Mouse (Mus musculus): ENCODE data around the gene Slc5a8. TPM values are rescaled to one million over a fixed set of nuclear protein-coding genes. Genes with fewer than 3 reads are reported as not detected.

Slc5a8 gene
- polyA plus RNA-seq, 1 experiment from 2014 or later: 0.07 TPM

DNA sequence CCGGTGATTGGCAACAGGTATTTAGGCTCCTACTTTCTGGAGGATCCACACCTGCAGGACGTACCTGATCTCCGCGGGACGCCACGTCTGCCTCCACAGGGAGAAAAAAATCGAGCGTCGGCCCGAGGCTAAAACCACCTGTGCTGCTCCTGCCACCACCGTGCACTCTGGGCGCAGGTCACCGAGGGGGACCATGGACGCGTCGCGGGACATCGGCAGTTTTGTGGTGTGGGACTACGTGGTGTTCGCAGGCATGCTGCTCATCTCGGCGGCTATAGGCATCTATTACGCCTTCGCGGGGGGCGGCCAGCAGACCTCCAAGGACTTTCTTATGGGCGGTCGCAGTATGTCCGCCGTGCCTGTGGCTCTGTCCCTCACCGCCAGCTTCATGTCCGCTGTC, 322 bp downstream of the Slc5a8 start:
- DNase-seq (ENCODE audit: low spot score) (no peak), ATAC-seq (ENCODE audit: low FRiP score, low TSS enrichment) (no peak)
- TF ChIP-seq EP300 (optimal IDR thresholded peaks at IDR 0.05): no peak
- TF ChIP-seq CTCF (IDR thresholded peaks at IDR 0.05; ENCODE audit: low read depth): no peak
- H3K9me3 ChIP-seq (ENCODE audit: control insufficient read depth, low read length): no peaks in the 10 kb centered on the region
- H3K4me2 ChIP-seq (replicated peaks; ENCODE audit: low read depth): peak overlapping the region; percentile 34
- H3K36me3 ChIP-seq (ENCODE audit: control insufficient read depth, insufficient read depth, low read length): no peaks in the 10 kb centered on the region
- no peak overlapping the region for H3K9ac ChIP-seq (ENCODE audit: low read length)
- peaks cover 3% of the 10 kb centered on the region; the same call in 1 of the 2 replicates for H3K27me3 ChIP-seq (ENCODE audit: control insufficient read depth, insufficient read depth, low read length)
- WGBS: 2% methylated on average over 32 of the region's 32 CpGs
- peak overlapping the region; percentile 17; the same call in 1 of the 2 replicates for H3K4me3 ChIP-seq (ENCODE audit: low read depth, low read length)
- no peaks in the 10 kb centered on the region for H3K4me1 ChIP-seq (replicated peaks; ENCODE audit: control insufficient read depth, insufficient read depth)
- H3K27ac ChIP-seq (replicated peaks): no peak overlapping the region

DNA sequence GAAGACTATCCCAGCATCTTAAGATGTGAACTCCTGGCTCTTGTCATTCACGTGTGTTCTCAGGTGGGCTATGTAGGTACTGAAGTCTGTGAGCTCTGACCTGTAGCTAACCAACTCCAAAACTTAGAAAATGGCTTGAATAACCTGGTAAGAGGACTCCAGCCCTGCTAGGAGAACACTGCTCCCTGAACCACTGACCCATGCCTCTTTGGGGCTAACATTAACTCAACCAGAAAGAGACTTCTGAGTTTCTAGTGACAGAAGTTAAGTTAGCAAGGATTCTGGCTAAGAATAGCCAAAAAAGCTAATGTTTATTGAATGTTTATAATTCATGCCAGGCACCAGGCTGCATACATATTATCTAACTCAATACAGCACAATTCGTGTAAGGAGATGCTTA, 2.6 kb downstream of the Slc5a8 start:
- 66% methylated on average over 2 of the region's 2 CpGs for WGBS

DNA sequence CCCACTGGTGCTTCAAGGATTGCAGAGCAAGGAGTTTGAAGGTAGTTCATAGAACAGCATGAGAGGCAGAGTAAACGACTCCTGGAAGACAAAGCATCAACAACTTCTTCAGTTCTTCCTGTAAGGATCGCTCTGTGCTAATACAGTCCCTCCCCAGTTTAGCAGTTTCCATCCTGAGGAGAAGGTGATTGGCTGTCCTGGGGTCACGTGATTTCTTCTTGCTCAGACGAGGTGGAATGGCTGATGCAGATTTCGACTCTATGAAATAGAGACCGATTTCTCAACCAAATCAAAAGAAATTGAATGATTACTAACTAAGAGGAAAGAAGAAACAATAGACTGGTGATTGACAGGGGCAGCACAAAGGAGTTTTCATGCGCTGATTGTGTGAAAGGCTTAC, 5.6 kb downstream of the Slc5a8 start:
- no peak overlapping the region for H3K4me2 ChIP-seq (replicated peaks; ENCODE audit: low read depth)

More for the DNA sequence above, 2.6 kb downstream of the Slc5a8 start:
- ATAC-seq (ENCODE audit: low FRiP score, low TSS enrichment) (no peak), DNase-seq (ENCODE audit: low spot score) (no peak)
- peaks cover 3% of the 10 kb centered on the region; the same call in 1 of the 2 replicates for H3K27me3 ChIP-seq (ENCODE audit: control insufficient read depth, insufficient read depth, low read length)
- H3K4me2 ChIP-seq (replicated peaks; ENCODE audit: low read depth): no peak overlapping the region
- TF ChIP-seq EP300 (optimal IDR thresholded peaks at IDR 0.05) (no peak), CTCF (IDR thresholded peaks at IDR 0.05; ENCODE audit: low read depth) (no peak)
- no peaks in the 10 kb centered on the region for H3K4me1 ChIP-seq (replicated peaks; ENCODE audit: control insufficient read depth, insufficient read depth)
- no peaks in the 10 kb centered on the region for H3K36me3 ChIP-seq (ENCODE audit: control insufficient read depth, insufficient read depth, low read length)
- no peaks in the 10 kb centered on the region for H3K9me3 ChIP-seq (ENCODE audit: control insufficient read depth, low read length)
- H3K9ac ChIP-seq (ENCODE audit: low read length): no peak overlapping the region
- no peak overlapping the region for H3K27ac ChIP-seq (replicated peaks)
- no peak overlapping the region for H3K4me3 ChIP-seq (ENCODE audit: low read depth, low read length)

DNA sequence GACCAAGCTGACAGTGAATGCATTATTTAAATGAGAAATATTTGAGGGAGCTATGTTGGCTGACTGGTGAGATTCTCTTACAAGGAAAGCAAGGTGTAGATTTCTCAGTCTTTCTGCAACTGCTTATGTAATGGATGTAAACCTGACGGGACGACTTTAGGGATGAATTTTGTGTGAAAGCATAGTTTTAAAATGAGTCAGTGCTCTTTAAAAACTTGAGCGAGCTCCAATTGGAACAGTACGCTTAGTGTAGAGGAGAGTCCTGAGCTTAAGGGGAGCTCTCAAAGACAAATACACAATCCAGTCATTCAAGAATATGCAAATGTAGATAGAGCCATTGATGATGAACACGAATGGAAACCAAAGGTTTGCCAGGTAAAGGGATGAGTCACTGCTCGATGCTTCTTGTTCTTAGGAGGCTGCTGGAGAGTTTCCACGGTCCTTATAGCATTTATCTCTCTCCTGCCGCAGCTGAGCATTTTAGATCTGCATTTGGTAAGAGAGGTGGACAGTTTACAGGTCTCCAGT, 6.8 kb downstream of the Slc5a8 start:
- no peak overlapping the region for H3K4me2 ChIP-seq (replicated peaks; ENCODE audit: low read depth)
- H3K4me3 ChIP-seq (ENCODE audit: low read depth, low read length): no peak overlapping the region
- H3K27me3 ChIP-seq (ENCODE audit: control insufficient read depth, insufficient read depth, low read length): no peaks in the 10 kb centered on the region
- no peaks in the 10 kb centered on the region for H3K4me1 ChIP-seq (replicated peaks; ENCODE audit: control insufficient read depth, insufficient read depth)
- WGBS: 52% methylated on average over 8 of the region's 8 CpGs
- DNase-seq (ENCODE audit: low spot score) (no peak), ATAC-seq (ENCODE audit: low FRiP score, low TSS enrichment) (no peak)
- no peak overlapping the region for H3K27ac ChIP-seq (replicated peaks)
- TF ChIP-seq EP300 (optimal IDR thresholded peaks at IDR 0.05) (no peak), CTCF (IDR thresholded peaks at IDR 0.05; ENCODE audit: low read depth) (no peak)
- H3K36me3 ChIP-seq (ENCODE audit: control insufficient read depth, insufficient read depth, low read length): no peaks in the 10 kb centered on the region
- no peak overlapping the region for H3K9ac ChIP-seq (ENCODE audit: low read length)
- H3K9me3 ChIP-seq (ENCODE audit: control insufficient read depth, low read length): no peaks in the 10 kb centered on the region

More for the DNA sequence above, 5.6 kb downstream of the Slc5a8 start:
- DNase-seq (ENCODE audit: low spot score) (no peak), ATAC-seq (ENCODE audit: low FRiP score, low TSS enrichment) (no peak)
- H3K27ac ChIP-seq (replicated peaks): no peak overlapping the region
- peaks cover 2% of the 10 kb centered on the region; the same call in 1 of the 2 replicates for H3K27me3 ChIP-seq (ENCODE audit: control insufficient read depth, insufficient read depth, low read length)
- H3K9me3 ChIP-seq (ENCODE audit: control insufficient read depth, low read length): no peaks in the 10 kb centered on the region
- WGBS: 77% methylated on average over 7 of the region's 7 CpGs
- H3K4me1 ChIP-seq (replicated peaks; ENCODE audit: control insufficient read depth, insufficient read depth): no peaks in the 10 kb centered on the region
- H3K4me3 ChIP-seq (ENCODE audit: low read depth, low read length): no peak overlapping the region
- no peaks in the 10 kb centered on the region for H3K36me3 ChIP-seq (ENCODE audit: control insufficient read depth, insufficient read depth, low read length)
- TF ChIP-seq EP300 (optimal IDR thresholded peaks at IDR 0.05) (no peak), CTCF (IDR thresholded peaks at IDR 0.05; ENCODE audit: low read depth) (no peak)
- no peak overlapping the region for H3K9ac ChIP-seq (ENCODE audit: low read length)

DNA sequence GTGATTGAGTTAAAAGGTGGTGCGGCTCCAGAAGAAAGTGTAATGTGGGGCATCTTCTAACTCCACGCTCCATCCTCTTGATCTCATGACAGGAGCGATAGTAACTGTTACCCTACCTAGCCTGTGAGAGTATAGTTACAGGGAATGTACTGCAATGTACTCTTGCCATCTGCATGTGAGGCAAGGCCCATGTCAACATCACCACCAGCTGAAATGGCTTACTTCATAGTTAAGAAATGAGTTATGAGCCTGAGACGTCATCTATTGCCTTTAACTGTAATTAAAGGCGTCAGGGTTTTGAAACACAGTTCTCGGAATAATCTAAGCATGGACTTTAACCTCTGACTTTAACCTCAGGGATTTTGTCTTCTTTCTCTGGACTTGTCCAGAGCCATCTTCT, 11.2 kb downstream of the Slc5a8 start:
- ATAC-seq (ENCODE audit: low FRiP score, low TSS enrichment): no peak
- no peak overlapping the region for H3K4me3 ChIP-seq (ENCODE audit: low read depth, low read length)
- H3K27me3 ChIP-seq (ENCODE audit: control insufficient read depth, insufficient read depth, low read length): no peaks in the 10 kb centered on the region
- no peaks in the 10 kb centered on the region for H3K36me3 ChIP-seq (ENCODE audit: control insufficient read depth, insufficient read depth, low read length)
- TF ChIP-seq CTCF (IDR thresholded peaks at IDR 0.05; ENCODE audit: low read depth) (no peak), EP300 (optimal IDR thresholded peaks at IDR 0.05) (no peak)
- 61% methylated on average over 6 of the region's 6 CpGs for WGBS
- H3K9ac ChIP-seq (ENCODE audit: low read length): no peak overlapping the region
- no peak for DNase-seq (ENCODE audit: low spot score)
- no peaks in the 10 kb centered on the region for H3K9me3 ChIP-seq (ENCODE audit: control insufficient read depth, low read length)
- no peak overlapping the region for H3K27ac ChIP-seq (replicated peaks)
- no peaks in the 10 kb centered on the region for H3K4me1 ChIP-seq (replicated peaks; ENCODE audit: control insufficient read depth, insufficient read depth)
- H3K4me2 ChIP-seq (replicated peaks; ENCODE audit: low read depth): no peak overlapping the region

DNA sequence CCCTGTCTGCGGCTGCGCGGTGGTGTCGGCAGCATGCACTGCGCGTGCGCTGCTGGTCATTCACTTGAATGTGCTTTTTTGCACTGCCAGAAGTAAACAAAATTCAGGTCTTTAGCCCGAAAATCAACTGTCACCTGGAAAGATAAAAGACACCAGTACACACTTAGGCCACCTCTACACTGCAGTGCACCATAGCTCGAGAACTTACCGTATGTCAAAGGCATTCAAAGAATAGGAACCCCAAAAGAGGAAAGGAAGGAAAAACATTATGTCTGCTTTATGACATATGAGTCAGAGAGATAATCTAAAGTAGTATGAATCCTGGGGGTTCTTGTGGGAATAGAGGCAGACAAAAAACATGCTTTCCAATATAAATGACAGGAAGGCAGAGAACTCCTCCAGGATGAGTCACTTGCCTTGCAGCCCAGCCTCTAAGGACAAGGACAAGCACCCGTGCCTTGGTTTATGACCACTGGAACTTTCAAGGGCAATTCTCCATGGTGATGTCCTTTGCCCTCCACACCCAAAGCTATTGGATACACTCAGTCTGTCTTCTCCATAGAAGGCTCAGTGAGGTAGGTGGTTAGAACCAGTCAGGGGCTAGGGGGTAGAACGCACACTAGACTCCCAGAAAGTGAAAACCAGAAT, 64.0 kb downstream of the Slc5a8 start:
- 87% methylated on average over 12 of the region's 12 CpGs for WGBS
- TF ChIP-seq EP300 (optimal IDR thresholded peaks at IDR 0.05): no peak
- H3K27ac ChIP-seq (replicated peaks): no peak overlapping the region

More for the DNA sequence above, 64.0 kb downstream of the Slc5a8 start:
- H3K4me1 ChIP-seq (replicated peaks; ENCODE audit: control insufficient read depth, insufficient read depth): no peaks in the 10 kb centered on the region
- H3K27me3 ChIP-seq (ENCODE audit: control insufficient read depth, insufficient read depth, low read length): no peaks in the 10 kb centered on the region
- no peaks in the 10 kb centered on the region for H3K9me3 ChIP-seq (ENCODE audit: control insufficient read depth, low read length)
- H3K36me3 ChIP-seq (ENCODE audit: control insufficient read depth, insufficient read depth, low read length): no peaks in the 10 kb centered on the region
- DNase-seq (ENCODE audit: low spot score) (no peak), ATAC-seq (ENCODE audit: low FRiP score, low TSS enrichment) (no peak)
- no peak overlapping the region for H3K9ac ChIP-seq (ENCODE audit: low read length)
- H3K4me3 ChIP-seq (ENCODE audit: low read depth, low read length): no peak overlapping the region
- H3K4me2 ChIP-seq (replicated peaks; ENCODE audit: low read depth): no peak overlapping the region

Data from stomach, postnatal 0 days (tissue).